Mouse (Mus musculus) CH12.LX (cell line): ENCODE measurements at regions not wholly inside any gene's neighbourhood (a gene's known extent, or its start where the extent isn't known, plus 50 kb on each side); places are given as distances from the start of the nearest gene placed in this dataset.

Experiments used
- CTCF ChIP-seq, 2 experiments: IDR thresholded peaks in 1 of 2; conservative IDR thresholded peaks in 1 of 2; 2 replicates each; pipeline ENCODE4 v1.5.1; 2011 to 2012; ENCODE audit warnings: low read depth in 2 of 2, low read length in 2 of 2, improper control_type of control experiment in 1 of 2, inconsistent platforms in 1 of 2, mild to moderate bottlenecking in 1 of 2, moderate library complexity in 1 of 2
- E2F4 ChIP-seq: IDR thresholded peaks from 2 replicates; pipeline ENCODE4 v1.6.1; 2011; ENCODE audit warnings: low read depth, low read length, improper control_type of control experiment; ENCODE audit not compliant: insufficient replicate concordance
- EP300 ChIP-seq: IDR thresholded peaks from 2 replicates; pipeline ENCODE4 v1.6.1; 2011; ENCODE audit warnings: low read length, improper control_type of control experiment
- KAT2A ChIP-seq: IDR thresholded peaks from 2 replicates; pipeline ENCODE4 v1.6.1; 2012; ENCODE audit warnings: low read length, improper control_type of control experiment, inconsistent platforms; ENCODE audit not compliant: insufficient replicate concordance
- MAX ChIP-seq: IDR thresholded peaks from 2 replicates; pipeline ENCODE4 v1.6.1; 2011; ENCODE audit warnings: low read length, improper control_type of control experiment
- MYC ChIP-seq: IDR thresholded peaks from 2 replicates; pipeline ENCODE4 v1.6.1; 2011; ENCODE audit warnings: low read depth, mild to moderate bottlenecking, improper control_type of control experiment, low read length
- POLR2A ChIP-seq: IDR thresholded peaks from 2 replicates; pipeline ENCODE4 v1.6.1; 2011; ENCODE audit warnings: low read depth, mild to moderate bottlenecking, improper control_type of control experiment, low read length
- POLR2AphosphoS2 ChIP-seq: IDR thresholded peaks from 2 replicates; pipeline ENCODE4 v1.6.1; 2011; ENCODE audit warnings: low read depth, low read length, improper control_type of control experiment
- RCOR1 ChIP-seq: conservative IDR thresholded peaks from 2 replicates; pipeline ENCODE4 v1.6.1; 2012; ENCODE audit warnings: low read depth, mild to moderate bottlenecking, inconsistent platforms, low read length, improper control_type of control experiment
- UBTF ChIP-seq: IDR thresholded peaks from 2 replicates; pipeline ENCODE4 v1.6.1; 2012; ENCODE audit warnings: low read depth, mild to moderate bottlenecking, inconsistent platforms, low read length, improper control_type of control experiment, moderate library complexity

- TF ChIP-seq CTCF (conservative IDR thresholded peaks at IDR 0.05 in 1 of 2, IDR thresholded peaks at IDR 0.05 in 1 of 2; ENCODE audit: low read depth in 2 of 2, low read length in 2 of 2) (no peak), E2F4 (no peak), MAX (no peak), MYC (no peak), RCOR1 (no peak), POLR2A (no peak), EP300 (no peak), POLR2AphosphoS2 (no peak), KAT2A (no peak), UBTF (no peak)
Measured at GRCm38 (mm10) chr1:13057741-13058140, 1643.8 kb downstream of the A830018L16Rik start.
